Mouse (Mus musculus): ENCODE results near the gene Igf1. TPM values are rescaled to one million over a fixed set of nuclear protein-coding genes. Genes with fewer than 3 reads are reported as not detected.

Gene Igf1
- polyA plus RNA-seq, 1 experiment = 4.1 TPM

GRCm38 (mm10) chr10:87830639-87831038 is 27.4 kb upstream of the Igf1 start:
- DNase-seq = no peak
- Histone ChIP-seq H3K27ac (ENCODE audit: insufficient read depth, low read length) (no peak overlapping the region), H3K4me3 (replicated peaks; ENCODE audit: insufficient read depth, low read depth, low read length) (no peak overlapping the region), H3K27me3 (ENCODE audit: control insufficient read depth, insufficient read depth, low read length) (no peaks in the 10 kb centered on the region), H3K4me1 (ENCODE audit: control insufficient read depth, insufficient read depth, low read length) (no peaks in the 10 kb centered on the region)
- WGBS = 91% methylated on average over 2 of the region's 2 CpGs
- TF ChIP-seq CTCF (IDR thresholded peaks at IDR 0.05; ENCODE audit: borderline replicate concordance, insufficient read depth, low read depth, low read length) (no peak), POLR2A (IDR thresholded peaks at IDR 0.05; ENCODE audit: borderline replicate concordance, insufficient read depth, low read length) (no peak)

DNA sequence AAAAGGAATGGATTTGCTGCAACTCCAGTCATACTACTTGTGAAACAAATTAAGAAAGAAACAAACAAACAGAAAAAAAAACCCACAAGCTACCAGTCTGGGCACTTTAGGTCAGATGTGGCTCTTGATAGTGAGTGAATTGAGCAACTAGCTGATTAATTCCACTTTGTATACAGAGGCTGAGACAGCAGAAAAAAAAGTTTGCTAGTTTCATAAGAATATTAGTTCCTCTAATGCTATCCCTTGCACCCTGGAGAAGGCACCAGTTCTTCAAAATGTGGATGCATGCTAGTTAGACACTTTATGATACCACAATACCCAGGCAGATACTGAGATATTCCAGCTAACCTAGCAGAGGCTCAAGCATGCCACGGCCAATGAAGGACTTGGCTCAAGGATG is 26.0 kb upstream of the Igf1 start:
- TF ChIP-seq CTCF (IDR thresholded peaks at IDR 0.05; ENCODE audit: borderline replicate concordance, insufficient read depth, low read depth, low read length) = no peak
- no peak for TF ChIP-seq POLR2A (IDR thresholded peaks at IDR 0.05; ENCODE audit: borderline replicate concordance, insufficient read depth, low read length)
- WGBS = 45% methylated on average over 1 of the region's 1 CpGs
- Histone ChIP-seq H3K4me1 (ENCODE audit: control insufficient read depth, insufficient read depth, low read length) (no peaks in the 10 kb centered on the region), H3K4me3 (replicated peaks; ENCODE audit: insufficient read depth, low read depth, low read length) (no peak overlapping the region), H3K27me3 (ENCODE audit: control insufficient read depth, insufficient read depth, low read length) (no peaks in the 10 kb centered on the region), H3K27ac (ENCODE audit: insufficient read depth, low read length) (no peak overlapping the region)
- DNase-seq = no peak

- no peaks in the 10 kb centered on the region for H3K4me1 ChIP-seq (ENCODE audit: control insufficient read depth, insufficient read depth, low read length)
- H3K27ac ChIP-seq (ENCODE audit: insufficient read depth, low read length) = no peak overlapping the region
- H3K4me3 ChIP-seq (replicated peaks; ENCODE audit: insufficient read depth, low read depth, low read length) = no peak overlapping the region
- 94% methylated on average over 1 of the region's 1 CpGs for WGBS
- DNase-seq = no peak
- H3K27me3 ChIP-seq (ENCODE audit: control insufficient read depth, insufficient read depth, low read length) = no peaks in the 10 kb centered on the region
- TF ChIP-seq CTCF (IDR thresholded peaks at IDR 0.05; ENCODE audit: borderline replicate concordance, insufficient read depth, low read depth, low read length) (no peak), POLR2A (IDR thresholded peaks at IDR 0.05; ENCODE audit: borderline replicate concordance, insufficient read depth, low read length) (no peak)
These were observed 18.6 kb upstream of the Igf1 start for GRCm38 (mm10) chr10:87839454-87839853.

DNA sequence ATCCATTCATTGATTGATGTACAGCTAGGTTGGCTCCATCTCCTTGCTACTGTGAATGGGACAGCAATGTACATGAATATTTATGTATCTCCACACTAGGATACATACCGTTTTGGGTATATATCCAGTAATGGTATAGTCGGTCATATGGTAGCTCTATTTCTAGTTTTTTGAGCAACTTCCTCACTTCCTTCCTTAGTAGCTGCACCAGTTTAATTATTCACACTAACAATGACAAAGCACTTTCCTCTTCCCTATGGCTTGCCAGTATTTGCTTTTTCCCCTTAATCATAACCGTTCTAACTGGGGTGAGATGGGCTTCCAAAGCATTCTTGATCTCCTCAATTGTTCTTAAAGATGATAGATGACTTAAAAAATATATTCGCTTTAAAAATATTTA is 15.6 kb upstream of the Igf1 start:
- WGBS = 88% methylated on average over 4 of the region's 4 CpGs
- H3K4me1 ChIP-seq (ENCODE audit: control insufficient read depth, insufficient read depth, low read length) = no peaks in the 10 kb centered on the region
- no peaks in the 10 kb centered on the region for H3K27me3 ChIP-seq (ENCODE audit: control insufficient read depth, insufficient read depth, low read length)
- H3K27ac ChIP-seq (ENCODE audit: insufficient read depth, low read length) = no peak overlapping the region
- no peak overlapping the region for H3K4me3 ChIP-seq (replicated peaks; ENCODE audit: insufficient read depth, low read depth, low read length)
- DNase-seq = no peak
- TF ChIP-seq CTCF (IDR thresholded peaks at IDR 0.05; ENCODE audit: borderline replicate concordance, insufficient read depth, low read depth, low read length) (no peak), POLR2A (IDR thresholded peaks at IDR 0.05; ENCODE audit: borderline replicate concordance, insufficient read depth, low read length) (no peak)

DNA sequence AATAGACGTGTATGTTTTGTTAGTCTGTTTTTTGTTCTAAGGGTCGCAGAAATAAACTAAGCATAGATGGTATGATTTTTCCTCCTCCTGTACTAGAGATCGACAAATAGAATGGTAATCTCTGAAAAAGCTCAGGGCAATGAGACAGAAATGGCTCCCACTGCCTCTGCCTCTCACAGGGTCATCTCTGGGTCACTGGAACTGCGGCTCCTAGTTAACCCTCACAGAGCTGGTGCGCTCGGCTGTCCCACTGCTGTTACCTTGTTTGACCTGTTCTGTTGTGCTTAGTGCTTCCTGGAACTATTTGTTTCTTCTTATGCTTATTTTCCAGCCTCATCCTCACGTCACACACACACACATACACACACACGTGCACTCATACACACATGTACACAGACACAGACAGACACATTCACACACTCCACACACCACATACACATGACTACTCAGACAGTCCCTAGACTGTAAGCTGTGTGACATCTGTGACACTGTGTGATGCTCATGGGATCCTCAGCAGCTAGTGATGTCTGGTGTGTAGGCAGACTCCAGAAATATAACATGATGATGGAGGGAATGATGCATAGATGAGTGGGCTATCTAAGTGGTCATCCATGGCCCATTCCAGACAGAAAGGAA is 13.0 kb upstream of the Igf1 start:
- H3K4me3 ChIP-seq (replicated peaks; ENCODE audit: insufficient read depth, low read depth, low read length) = no peak overlapping the region
- no peak for DNase-seq
- WGBS = 68% methylated on average over 8 of the region's 8 CpGs
- H3K27me3 ChIP-seq (ENCODE audit: control insufficient read depth, insufficient read depth, low read length) = no peaks in the 10 kb centered on the region
- no peak overlapping the region for H3K27ac ChIP-seq (ENCODE audit: insufficient read depth, low read length)
- H3K4me1 ChIP-seq (ENCODE audit: control insufficient read depth, insufficient read depth, low read length) = no peaks in the 10 kb centered on the region
- TF ChIP-seq POLR2A (IDR thresholded peaks at IDR 0.05; ENCODE audit: borderline replicate concordance, insufficient read depth, low read length) (no peak), CTCF (IDR thresholded peaks at IDR 0.05; ENCODE audit: borderline replicate concordance, insufficient read depth, low read depth, low read length) (no peak)

- 60% methylated on average over 4 of the region's 4 CpGs for WGBS
- Histone ChIP-seq H3K4me3 (replicated peaks; ENCODE audit: insufficient read depth, low read depth, low read length) (no peak overlapping the region), H3K4me1 (ENCODE audit: control insufficient read depth, insufficient read depth, low read length) (no peaks in the 10 kb centered on the region), H3K27me3 (ENCODE audit: control insufficient read depth, insufficient read depth, low read length) (no peaks in the 10 kb centered on the region), H3K27ac (ENCODE audit: insufficient read depth, low read length) (no peak overlapping the region)
- DNase-seq = no peak
- no peak for TF ChIP-seq POLR2A (IDR thresholded peaks at IDR 0.05; ENCODE audit: borderline replicate concordance, insufficient read depth, low read length)
- no peak for TF ChIP-seq CTCF (IDR thresholded peaks at IDR 0.05; ENCODE audit: borderline replicate concordance, insufficient read depth, low read depth, low read length)
These were observed 10.2 kb upstream of the Igf1 start for GRCm38 (mm10) chr10:87847882-87848281.

DNA sequence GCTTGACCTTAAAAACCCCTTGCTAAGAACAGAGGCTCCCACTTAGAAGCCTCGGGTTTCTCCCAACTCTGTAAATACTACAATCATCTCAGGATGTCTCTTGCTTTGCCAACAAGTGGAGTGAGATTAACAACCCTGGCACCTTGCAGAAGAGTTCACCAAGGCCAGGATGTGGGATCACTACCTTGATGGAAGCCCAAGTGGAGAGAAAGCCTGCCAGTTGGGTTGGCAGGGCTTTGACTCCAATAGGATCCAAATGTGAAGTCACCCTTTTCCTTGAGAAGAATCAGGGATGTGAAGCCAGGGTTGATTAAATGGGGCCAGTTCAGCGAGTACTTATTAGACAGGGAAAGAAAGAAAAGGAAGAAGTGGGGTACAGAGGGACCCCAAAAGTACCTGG is 9.6 kb upstream of the Igf1 start:
- Histone ChIP-seq H3K27me3 (ENCODE audit: control insufficient read depth, insufficient read depth, low read length) (no peaks in the 10 kb centered on the region), H3K27ac (ENCODE audit: insufficient read depth, low read length) (no peak overlapping the region), H3K4me1 (ENCODE audit: control insufficient read depth, insufficient read depth, low read length) (no peaks in the 10 kb centered on the region), H3K4me3 (replicated peaks; ENCODE audit: insufficient read depth, low read depth, low read length) (no peak overlapping the region)
- DNase-seq = no peak
- 35% methylated on average over 2 of the region's 2 CpGs for WGBS
- no peak for TF ChIP-seq CTCF (IDR thresholded peaks at IDR 0.05; ENCODE audit: borderline replicate concordance, insufficient read depth, low read depth, low read length)
- TF ChIP-seq POLR2A (IDR thresholded peaks at IDR 0.05; ENCODE audit: borderline replicate concordance, insufficient read depth, low read length) = no peak

DNA sequence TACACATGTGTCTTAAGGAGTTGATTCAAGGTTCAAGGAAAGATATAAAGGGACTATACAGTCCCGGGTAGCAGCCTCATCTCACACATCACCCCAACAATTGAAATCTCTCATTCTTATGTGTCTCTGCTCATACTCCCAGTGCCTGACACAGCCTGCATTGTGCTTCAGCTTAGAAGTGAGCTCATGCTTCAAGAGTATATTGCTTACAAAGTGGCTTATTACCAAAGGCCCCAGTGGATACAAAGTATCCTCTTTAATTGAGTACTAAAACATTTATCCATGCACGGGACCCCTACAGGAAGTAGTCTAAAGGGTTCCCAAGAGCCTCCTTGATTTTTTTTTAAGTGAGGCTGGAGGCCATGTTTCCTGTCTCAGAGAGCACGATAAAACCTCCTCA is 6.6 kb upstream of the Igf1 start:
- Histone ChIP-seq H3K27me3 (ENCODE audit: control insufficient read depth, insufficient read depth, low read length) (no peaks in the 10 kb centered on the region), H3K4me3 (replicated peaks; ENCODE audit: insufficient read depth, low read depth, low read length) (no peak overlapping the region), H3K27ac (ENCODE audit: insufficient read depth, low read length) (no peak overlapping the region), H3K4me1 (ENCODE audit: control insufficient read depth, insufficient read depth, low read length) (no peaks in the 10 kb centered on the region)
- WGBS = 68% methylated on average over 3 of the region's 3 CpGs
- no peak for DNase-seq
- TF ChIP-seq POLR2A (IDR thresholded peaks at IDR 0.05; ENCODE audit: borderline replicate concordance, insufficient read depth, low read length) = no peak
- TF ChIP-seq CTCF (IDR thresholded peaks at IDR 0.05; ENCODE audit: borderline replicate concordance, insufficient read depth, low read depth, low read length) = no peak
